Mouse (Mus musculus) embryo, embryonic 9.5 days (tissue): ENCODE results near the gene Zbtb45.
A peak's percentile ranks its signal among the peaks of the same experiment; 100 is the strongest.

Experiments used
- DNase-seq: peaks from one replicate; pipeline ENCODE4 v3.0.0-alpha.2; 2017; ENCODE audit errors: extremely low spot score

Gene Zbtb45

GRCm38 (mm10) chr7:13034148-13034977, 24.5 kb upstream of the Zbtb45 start, which contains the start of gene Chmp2a:
Gene Chmp2a (minus strand): TSS chr7:13034807.
- DNase-seq, result peak; percentile 98

DNA sequence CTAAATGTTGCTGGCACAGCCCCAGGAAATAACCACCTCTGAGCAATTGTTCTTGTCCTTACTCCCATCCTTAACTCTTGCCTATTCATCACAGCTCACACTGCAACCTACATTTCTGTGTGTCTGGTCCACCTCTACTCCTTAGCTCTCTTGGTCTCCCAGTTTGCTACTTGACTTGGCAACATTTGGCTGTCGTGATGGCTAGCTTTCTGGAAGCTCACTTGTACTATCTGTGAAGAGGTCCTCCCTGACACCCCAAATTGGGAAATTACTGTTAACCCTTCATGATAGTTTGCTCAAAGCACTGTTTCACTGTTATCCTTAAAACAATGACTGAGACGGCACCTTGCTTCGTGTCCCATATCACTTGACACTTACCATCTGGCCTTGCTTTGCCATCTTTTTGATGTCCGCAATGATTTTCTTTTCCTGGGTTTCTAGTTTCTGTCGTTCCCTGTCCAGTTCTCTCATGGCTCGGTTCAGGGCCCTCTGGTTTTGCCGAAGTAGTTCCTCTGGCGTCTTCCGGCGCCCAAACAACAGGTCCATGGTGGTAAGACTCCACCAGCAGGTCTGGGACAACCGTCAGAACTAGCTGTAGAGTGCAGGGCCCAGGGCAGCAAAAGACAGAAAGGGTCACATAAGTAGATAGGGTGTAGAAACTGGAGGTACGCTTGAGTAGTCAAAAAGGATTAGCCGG, 23.8 kb upstream of the Zbtb45 start:
- DNase-seq, result no peak

DNA sequence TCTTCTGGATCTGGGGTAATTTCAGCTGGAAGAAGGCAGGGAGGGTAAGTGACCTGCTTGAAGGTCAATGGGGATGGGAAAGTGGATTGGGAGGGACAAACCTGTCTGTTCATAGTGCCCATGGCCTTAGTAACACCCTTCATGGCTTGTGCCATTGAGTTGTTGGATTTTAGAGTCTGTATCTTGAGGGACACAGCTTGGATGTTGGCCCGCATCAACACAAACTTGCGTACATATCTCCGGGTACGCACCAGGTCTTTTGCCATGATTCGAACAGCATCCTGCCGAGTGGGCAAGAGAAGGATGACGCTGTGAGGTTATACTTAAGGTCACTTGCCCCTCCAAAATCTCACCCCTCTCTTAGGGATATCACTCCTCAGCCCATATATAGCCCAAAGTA, 22.7 kb upstream of the Zbtb45 start:
- DNase-seq, result no peak

GRCm38 (mm10) chr7:13031983-13032382, 22.1 kb upstream of the Zbtb45 start:
- no peak for DNase-seq

DNA sequence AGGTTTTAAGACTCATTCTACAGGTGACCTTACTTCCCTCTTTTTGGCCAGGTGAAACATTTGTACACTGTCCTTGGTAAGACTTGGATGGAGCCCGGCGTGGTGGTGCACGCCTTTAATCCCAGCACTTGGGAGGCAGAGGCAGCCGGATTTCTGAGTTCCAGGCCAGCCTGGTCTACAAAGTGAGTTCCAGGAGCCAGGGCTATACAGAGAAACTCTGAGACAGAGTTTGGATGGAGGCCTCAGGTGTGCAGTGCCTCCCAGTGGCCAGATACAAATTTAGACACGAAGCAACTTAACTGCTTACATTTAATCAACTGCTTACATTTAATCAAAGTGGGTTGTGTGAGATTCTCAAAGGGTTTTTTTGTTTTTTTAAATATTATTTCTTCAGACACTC, 21.2 kb upstream of the Zbtb45 start:
- DNase-seq, result no peak

DNA sequence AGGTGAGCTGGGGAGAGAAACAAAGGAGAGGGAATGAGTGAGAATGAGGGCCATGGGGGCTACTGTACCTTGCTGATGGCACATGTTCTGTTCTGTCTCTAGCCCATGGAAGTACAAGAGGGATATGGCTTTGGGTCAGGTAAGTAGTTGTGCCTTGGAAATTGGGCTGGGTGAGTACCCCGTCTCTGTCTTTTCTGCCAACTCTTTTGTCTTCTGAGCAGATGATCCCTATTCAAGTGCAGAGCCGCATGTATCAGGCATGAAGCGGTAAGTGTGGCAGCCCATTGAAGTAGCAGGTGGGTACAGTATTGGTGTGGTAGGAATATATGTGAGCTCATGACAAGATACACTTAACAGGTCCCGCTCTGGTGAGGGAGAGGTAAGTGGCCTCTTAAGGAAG, 19.2 kb upstream of the Zbtb45 start:
- no peak for DNase-seq

DNA sequence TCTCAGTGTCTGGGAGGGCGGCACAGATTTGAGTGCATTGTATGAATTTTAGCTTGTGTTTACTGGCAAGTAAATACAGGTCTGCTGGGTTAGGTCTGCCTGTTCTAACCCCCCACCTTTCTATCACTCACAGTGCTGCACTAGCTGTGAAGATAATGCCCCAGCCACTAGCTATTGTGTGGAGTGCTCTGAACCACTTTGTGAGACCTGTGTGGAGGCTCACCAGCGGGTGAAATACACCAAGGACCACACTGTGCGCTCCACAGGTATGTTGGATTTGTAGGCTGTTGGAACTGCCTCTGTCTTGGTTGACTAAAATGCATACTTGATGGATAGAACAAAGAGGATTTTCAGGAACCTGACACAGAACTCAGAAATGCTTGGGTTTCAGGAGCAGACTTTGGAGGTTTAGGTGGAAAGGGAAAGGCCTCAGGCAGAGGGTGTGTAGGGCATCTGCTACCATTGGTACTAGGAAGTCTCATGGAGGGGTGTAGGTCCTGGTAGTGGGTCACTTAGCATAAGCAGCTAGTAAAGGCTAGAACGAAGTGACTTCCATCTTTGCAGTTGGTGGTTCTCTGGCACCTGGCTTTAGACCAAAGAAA, 15.8 kb upstream of the Zbtb45 start:
- no peak for DNase-seq

DNA sequence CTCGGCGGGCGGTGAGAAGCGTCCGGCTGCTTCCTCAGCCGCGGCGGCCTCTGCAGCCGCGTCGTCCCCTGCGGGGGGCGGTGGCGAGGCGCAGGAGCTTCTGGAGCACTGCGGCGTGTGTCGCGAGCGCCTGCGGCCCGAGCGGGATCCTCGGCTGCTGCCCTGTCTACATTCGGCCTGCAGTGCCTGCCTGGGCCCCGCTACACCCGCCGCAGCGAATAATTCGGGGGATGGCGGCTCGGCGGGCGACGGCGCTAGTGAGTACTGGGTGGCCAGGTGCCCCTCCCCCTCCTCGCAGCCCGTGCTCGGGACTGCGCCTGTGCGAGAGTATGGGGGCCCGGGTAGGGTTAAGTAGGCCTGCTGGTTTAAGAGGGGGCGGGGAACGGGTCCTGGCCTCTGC, 15.0 kb upstream of the Zbtb45 start:
- peak; percentile 83 for DNase-seq

DNA sequence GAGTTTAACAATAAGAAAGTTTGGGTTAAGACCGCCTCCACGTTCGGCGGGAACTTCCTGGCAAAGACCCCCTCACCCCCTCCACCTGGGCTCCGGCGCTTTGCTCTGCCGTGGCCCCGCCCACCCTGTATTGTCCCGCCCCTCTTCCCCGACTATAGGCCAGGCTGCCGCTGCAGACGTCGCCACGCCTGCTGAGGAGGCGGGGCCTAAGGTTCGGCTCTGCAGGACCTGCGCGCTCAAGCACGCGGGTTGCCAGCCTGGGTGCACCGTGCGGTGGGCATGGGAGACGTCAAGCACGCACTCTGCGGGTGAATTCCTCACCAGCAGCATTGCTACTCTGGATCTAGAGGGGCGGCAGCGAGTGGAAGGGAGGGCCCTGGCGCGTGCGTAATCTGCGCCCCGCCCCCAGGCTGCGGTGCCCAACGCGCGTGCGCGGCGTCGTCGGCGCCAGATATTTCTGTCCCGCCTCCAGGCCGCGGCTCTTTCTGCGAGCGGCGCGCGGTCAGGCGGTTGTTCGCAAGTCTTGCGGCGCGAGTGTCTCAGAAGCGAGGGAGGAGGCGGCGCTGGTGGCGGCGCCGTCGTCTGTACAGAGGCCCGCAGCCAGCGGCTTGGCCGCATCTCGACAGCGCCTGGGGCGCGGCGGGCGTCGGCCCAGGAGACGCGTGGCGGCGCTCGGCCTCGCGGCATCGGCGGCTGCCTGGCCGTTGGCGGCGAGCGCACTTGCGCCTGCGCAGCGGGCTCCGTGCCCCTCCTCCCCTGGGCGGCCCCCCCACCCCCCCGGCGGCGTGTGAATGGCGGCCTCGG, 14.3 kb upstream of the Zbtb45 start:
- DNase-seq, result peak; percentile 98

DNA sequence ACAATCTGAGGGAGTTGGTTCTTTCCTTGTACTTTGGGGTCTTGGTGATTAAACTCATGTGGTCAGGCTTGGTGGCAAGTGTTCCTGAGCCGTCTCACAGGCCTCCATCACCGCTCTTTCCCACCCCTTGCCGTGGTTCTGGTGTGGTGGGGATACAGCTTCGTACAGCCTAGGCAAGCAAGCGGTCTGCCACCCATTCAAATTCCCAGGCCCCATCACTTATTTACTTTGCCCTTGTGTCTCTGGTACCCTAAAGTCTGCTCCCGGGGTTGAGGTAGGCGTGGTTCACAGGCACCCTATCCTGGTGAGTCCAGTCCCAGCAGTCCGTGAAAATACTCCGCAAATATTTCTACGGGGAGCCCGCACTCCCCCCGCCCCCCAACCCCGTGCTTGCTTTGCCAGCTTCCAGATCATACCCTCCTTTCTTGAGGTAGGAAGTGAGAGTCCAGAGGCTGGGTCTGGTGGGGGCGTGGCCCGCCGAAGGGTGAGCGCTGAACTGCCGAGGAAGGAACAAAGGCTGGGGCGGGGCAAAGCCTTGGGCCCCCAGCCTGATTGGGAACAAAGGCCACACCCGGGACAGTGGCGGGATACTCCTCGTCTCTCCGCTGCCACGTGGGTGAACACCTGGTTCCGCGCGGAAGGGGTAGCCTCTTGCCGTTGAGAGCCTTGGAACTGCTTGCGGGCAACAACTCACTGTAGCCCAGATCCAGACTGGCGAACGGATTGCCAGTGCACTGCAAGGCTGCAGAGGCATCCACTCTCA, 13.1 kb upstream of the Zbtb45 start:
- peak; percentile 90 for DNase-seq

DNA sequence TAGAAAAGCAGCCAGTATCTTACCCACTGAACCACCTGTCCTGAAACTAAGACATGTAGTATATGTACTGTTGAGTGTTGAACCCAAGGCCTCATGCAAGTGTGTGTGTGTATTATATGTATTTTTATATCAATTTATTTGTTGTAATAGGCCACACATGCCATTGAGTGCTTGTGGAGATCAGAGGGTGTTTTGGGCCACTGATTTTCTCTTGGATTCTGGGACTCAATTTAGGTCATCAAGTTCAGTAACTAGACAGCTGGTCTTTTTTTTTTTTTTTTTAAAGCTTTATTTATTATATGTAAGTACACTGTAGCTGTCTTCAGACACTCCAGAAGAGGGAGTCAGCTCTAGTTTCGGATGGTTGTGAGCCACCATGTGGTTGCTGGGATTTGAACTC, 5.4 kb upstream of the Zbtb45 start:
- no peak for DNase-seq

GRCm38 (mm10) chr7:13014275-13014839, 4.5 kb upstream of the Zbtb45 start:
- no peak for DNase-seq

DNA sequence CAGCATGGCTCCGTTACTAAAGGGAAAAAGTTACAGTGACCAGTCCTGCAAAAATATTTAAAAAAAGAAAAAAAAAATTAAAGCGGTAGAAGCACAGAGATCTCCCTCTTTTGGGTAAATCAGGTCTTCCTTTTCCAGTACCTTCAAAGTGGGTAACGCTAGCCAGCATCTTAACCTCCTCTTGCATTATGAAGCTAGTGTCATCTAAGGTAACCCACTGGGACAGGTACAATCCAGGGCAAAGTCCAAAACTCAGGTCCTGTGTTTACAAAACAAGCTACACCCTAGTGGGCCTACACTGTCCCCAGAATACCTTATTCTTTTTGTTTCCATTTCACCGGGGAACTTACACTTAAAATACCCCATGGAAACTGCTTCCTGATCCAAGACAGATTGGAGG, 3.8 kb upstream of the Zbtb45 start:
- DNase-seq, result no peak

- peak; percentile 97 for DNase-seq
Measured at GRCm38 (mm10) chr7:13009143-13010004, 460 bp downstream of the Zbtb45 start.

- DNase-seq, result no peak
Measured at GRCm38 (mm10) chr7:13007341-13008092, 2.3 kb downstream of the Zbtb45 start.

DNA sequence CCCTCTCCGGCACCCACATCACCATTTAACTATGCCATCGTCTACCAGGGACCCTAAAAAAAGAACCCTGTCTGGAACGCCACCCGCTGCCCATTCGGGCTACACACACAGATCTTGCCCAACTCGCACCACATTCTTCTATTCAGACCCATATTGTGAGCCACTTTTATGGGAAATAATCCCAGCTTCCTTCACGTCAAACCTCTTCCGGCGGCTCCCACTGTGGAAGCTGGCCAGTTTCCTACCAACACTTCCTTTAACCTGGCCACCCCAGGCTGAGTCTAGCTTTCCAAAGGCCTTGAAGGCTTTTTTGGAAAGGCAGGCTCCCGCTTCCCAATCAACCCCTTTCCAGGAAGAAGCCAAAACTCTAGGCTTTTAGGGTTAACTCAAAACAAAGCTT, 3.3 kb downstream of the Zbtb45 start:
- no peak for DNase-seq

- DNase-seq, result no peak
Measured at GRCm38 (mm10) chr7:13006011-13006410, 3.8 kb downstream of the Zbtb45 start.

DNA sequence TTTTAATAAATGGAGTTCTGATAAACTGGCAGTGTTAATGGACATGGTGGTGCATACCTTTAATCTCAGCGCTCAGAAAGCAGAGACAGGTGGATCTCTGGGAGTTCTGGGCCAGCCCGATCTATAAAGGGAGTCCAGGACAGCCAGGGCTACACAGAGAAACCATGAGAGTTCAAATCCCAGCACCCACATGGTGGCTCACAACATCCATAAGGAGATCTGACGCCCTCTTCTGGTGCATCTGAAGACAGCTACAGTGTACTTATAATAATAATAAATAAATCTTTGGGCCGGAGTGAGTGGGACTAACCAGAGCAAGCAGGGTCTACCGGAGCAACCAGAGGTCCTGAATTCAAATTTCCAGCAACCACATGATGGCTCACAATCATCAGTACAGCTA, 6.5 kb downstream of the Zbtb45 start:
- no peak for DNase-seq

- no peak for DNase-seq
Measured at GRCm38 (mm10) chr7:13001584-13001983, 8.2 kb downstream of the Zbtb45 start.
